Mouse (Mus musculus): Measurements from ENCODE around the gene 2900026A02Rik. TPM values are rescaled to one million over a fixed set of nuclear protein-coding genes. Genes with fewer than 3 reads are reported as not detected.

2900026A02Rik gene
- total RNA-seq, 2 experiments from 2014 or later, result 40.8 to 41.0 TPM

DNA sequence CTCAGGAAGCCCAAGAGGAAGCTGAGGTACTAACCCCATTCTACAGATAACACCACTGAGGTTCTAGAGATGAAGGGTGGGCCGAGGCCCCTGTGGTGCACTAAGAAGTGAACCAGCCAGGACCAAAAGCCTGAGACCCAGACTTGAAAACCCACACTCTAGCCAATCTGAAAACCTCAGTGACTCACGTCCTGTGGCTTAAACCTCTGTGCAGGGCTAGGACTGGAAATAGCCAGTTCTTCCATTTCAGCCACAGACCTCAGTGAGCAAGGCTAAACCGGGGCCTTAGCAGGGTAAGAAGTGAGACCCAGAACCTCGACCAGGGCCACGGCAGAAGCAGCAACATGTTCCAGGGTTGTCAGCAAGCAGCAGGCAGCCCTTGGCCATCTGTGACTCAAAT, 64.0 kb downstream of the 2900026A02Rik start:
- DNase-seq (ENCODE audit: low spot score in 2 of 2), result no peak
- intact Hi-C loops (cut with DNase I), result no loop called here

DNA sequence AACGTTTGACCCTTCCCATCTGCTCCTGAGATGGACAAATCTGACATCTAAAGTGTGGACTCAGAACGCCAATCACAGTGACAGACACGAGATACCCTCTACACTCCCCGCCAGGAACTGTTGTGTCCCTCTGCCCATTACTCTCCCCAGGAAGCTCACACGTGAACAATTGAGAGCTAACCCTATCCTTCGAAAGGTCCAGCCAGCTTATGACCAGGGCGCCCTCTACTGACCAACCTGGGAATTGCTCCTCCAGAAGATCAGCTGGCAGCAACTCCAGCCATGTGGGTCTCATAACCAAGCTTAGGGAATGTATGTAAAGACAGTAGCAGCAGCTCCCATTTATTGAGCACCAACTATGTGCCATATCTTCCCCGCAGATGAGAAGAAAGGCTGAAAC, 65.9 kb downstream of the 2900026A02Rik start:
- DNase-seq (ENCODE audit: low spot score in 2 of 2), result peak; percentile 83 to 88
- intact Hi-C loops (cut with DNase I), result loop anchor here (1.0 kb wide), 1 partner anchor 56 kb away; no protein-coding TSS in a partner anchor

DNA sequence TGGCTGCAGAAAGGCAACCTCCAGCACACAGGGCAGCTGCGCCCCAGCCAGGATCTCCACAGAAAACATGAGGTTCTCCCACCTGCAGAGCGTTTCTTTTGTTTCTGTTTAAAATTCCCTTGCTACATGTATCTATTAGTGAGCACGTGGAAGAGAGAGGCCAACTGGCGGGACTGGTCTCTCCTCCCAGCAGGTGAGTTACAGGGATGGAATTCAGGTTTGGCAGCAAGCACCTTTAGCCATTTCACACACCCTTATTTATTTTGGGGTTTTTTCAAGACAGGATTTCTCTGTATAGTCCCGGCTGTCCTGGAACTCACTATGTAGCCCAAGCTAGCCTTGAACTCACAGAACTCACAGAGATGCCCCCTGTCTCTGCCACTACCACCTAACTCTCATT, 66.6 kb downstream of the 2900026A02Rik start:
- intact Hi-C loops (cut with DNase I), result no loop called here
- no peak for DNase-seq (ENCODE audit: low spot score in 2 of 2)

DNA sequence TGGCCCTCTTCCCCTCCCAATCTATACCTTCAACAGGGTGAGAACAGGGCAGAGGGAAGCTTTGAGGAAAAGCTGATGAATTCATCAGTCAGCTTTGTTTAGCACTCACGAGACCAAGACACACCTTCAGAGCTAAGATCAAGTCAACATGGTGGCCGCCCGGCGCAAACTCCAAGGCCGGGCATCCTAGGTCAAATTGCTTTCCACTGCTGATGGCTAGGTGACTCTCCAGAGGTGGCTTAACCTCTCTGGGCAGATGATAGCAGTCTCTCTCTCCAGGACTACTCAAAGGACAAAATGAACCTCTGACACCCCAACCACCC, 67.6 kb downstream of the 2900026A02Rik start:
- no peak for DNase-seq (ENCODE audit: low spot score in 2 of 2)
- intact Hi-C loops (cut with DNase I), result no loop called here

DNA sequence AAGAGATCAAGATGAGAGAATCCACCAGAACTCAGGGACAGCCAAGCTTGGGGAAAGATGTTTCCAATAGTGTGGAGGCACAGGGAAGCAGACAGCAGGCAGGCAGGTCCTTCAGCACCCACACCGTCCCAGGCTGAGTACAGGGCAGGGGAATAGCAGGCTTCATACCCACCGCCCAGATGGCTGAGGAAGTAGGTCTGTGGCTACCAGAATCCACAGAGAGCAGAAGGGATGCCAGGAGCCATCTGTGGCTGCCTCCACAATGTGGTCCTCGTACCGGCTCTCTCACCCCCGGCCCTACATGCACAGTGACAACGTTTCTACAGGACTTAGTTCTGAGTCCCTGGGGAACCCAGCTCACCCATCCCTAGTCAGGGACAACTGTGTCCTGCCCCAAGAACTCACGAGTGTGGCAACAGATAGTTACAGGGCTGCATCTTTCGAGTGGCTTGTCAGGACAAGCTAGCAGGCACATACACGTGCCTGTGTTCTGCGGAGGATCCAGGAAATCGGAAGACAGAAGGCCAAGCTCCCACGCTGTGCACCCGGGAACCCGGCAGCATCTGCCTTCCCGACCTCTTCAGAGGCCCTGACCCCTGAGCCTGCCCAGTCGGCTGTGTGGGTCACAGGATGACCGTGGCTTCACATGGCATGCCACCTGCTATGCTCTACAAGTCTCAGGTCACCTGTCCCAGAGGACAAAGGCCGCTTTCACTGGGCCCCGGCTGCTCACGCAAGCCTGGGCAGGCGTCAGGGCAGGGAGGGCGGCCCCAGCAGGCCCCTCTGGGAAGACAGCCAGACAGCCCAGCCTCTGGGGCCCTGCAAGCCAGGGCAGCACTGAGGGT, 68.2 kb downstream of the 2900026A02Rik start:
- DNase-seq (ENCODE audit: low spot score in 2 of 2), result no peak

DNA sequence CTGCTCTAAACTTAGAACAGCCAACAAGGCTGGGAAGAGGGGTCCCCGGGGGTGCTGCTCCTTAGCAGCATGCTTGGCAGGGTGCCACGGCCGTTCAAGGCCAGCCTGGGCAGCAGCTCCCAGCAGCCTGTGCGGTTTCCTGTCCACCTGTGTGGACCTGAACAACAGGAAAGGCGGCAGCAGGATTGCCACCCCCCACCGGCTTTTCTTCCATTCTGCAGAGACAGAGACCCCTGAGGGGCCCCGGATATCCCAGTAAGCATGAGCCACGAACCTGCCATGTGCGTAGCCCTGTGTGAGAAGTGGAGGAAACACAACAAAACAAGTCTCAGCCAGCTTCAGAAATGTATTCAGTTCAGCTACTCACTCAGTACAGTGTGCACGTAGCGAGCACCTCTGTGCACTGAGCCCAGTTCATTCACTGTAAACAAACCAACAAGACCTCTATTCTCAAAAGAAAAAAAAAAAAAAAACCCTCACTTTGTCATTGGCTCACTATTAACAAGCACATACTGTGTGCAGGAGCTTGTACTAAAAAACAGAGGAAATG, 69.4 kb downstream of the 2900026A02Rik start:
- no peak for DNase-seq (ENCODE audit: low spot score in 2 of 2)
- intact Hi-C loops (cut with DNase I), result no loop called here

More for the DNA sequence above, 68.2 kb downstream of the 2900026A02Rik start:
- intact Hi-C loops (cut with DNase I), result no loop called here

DNA sequence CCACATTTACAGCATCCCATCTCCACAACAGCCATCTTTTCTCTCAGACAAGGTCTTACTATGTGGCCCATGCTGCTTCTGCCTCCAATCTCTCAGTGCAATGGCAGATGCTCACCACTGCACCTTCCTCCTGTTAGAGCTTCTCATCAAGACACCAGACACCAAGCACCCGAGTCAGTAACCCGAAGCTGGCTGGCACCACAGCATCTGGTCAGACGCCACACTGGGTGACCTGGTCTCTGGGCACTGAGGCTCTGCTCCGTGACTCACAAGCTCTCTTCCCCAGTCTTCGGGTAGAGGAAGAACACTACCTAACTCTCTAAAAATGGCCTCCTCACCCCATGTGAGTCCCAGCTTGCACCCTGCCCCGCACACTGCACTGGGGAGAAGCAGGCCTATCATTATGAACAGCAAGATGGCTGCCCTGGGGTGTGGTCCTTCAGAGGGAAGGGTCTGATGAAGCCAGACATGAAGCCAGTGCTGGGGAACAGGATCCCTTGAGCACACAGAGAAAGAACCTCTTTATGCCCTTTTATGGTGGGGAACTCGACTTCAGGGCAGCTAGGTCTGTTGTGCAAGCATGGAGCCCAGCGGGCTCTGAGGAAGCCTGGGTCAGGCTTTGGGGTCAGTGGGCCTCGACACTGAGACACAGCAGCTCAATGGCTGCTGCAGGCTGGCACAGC, 70.0 kb downstream of the 2900026A02Rik start:
- intact Hi-C loops (cut with DNase I), result no loop called here
- no peak for DNase-seq (ENCODE audit: low spot score in 2 of 2)

DNA sequence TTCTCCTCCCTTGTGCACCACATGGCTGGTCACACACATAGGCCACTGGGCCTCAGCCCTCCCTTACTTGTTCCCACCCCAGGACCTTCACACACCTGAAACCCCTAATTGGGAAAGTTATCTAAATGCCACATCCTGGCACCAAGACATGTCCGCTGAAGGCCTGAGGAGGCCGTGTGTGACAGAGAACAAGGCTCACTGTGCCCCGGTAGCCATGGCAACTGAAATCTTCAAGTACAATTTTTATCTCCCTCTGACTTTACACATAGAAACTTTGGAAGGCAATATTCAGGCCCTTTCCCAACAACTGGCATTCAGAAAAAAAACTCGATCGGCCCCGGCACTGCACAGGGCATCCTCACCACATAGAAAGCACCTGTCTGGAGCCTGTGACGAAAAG, 72.0 kb downstream of the 2900026A02Rik start:
- no peak for DNase-seq (ENCODE audit: low spot score in 2 of 2)
- intact Hi-C loops (cut with DNase I), result no loop called here

DNA sequence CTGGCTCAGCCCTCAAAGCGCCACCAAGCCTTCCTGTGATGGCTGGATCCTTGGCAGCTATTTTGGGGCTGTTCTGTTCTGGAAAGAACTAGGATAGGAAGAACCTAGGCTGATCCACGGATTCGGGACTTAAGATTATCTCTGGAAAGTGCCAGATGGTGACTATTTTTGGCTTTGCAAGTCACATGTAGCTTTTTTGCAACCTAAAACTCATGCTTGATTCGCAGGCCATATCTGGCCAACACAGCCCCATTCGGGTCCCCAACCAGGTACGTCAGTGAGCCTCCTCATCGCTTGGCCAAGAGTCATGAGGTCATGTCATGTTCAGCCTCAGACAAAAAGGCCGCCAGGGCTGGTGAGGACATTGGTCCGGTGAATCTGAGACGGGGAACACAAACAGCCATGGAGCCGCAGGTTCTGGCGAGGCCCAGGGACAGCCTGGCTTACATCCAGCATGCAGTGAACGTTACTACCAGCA, 73.0 kb downstream of the 2900026A02Rik start:
- peak; percentile 61 to 67 for DNase-seq (ENCODE audit: low spot score in 2 of 2)
- intact Hi-C loops (cut with DNase I), result no loop called here

DNA sequence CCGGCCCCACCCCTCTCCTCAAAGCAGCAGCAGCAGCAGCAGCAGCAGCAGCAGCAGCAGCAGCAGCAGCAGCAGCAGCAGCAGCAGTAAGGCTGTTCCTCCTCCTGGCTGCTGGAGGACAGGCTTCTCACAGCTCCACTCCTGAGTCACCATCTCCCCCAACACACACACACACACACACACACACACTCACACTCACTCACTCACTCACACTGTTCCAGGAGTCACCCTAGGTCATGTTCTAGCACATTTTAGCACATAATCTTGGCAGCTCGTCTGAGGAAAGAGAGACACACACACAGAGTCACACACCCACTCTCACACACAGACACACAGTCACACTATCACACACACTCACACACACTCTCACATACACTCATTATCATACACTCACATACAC, 74.4 kb downstream of the 2900026A02Rik start:
- DNase-seq (ENCODE audit: low spot score in 2 of 2), result no peak
- intact Hi-C loops (cut with DNase I), result no loop called here

DNA sequence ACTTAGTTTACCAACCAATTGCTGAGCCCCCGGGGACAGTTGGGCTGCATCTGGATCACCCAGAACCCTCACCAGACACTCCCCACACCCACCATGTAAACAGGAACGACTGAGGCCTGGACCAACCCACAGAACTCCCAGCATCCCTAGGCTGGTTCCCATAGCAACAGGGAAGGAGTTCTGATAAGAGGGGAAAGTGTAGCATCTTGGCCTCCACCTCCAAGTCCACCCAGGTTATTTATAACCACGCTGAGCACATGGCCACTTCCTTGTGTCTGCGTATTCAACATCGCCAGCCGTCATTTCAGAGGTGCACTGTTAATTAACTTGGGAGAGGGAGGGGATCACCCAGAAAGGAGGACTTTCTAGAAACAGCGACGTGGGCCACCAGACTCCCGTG, 75.9 kb downstream of the 2900026A02Rik start:
- no peak for DNase-seq (ENCODE audit: low spot score in 2 of 2)
- intact Hi-C loops (cut with DNase I), result no loop called here

DNA sequence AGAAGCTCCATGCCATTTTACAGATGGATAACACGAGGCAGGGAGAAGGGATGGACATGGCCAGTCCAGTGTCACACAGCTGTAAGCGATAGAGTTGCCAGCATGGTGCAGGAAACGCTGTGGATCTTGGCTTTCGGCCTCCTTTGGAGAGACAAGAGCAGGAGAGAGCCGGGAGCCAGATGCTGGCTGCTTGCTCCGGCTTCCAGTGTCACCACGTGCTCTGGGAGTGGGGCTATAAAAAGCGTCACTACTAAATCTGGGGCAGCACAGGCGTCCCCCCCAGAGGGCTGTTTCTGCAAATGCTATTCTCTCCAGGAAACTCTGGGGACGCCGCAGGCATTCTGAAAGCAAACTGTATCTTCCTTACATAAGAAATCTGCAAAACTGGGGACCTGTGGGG, 78.5 kb downstream of the 2900026A02Rik start:
- intact Hi-C loops (cut with DNase I), result no loop called here
- peak; percentile 85 to 88 for DNase-seq (ENCODE audit: low spot score in 2 of 2)

DNA sequence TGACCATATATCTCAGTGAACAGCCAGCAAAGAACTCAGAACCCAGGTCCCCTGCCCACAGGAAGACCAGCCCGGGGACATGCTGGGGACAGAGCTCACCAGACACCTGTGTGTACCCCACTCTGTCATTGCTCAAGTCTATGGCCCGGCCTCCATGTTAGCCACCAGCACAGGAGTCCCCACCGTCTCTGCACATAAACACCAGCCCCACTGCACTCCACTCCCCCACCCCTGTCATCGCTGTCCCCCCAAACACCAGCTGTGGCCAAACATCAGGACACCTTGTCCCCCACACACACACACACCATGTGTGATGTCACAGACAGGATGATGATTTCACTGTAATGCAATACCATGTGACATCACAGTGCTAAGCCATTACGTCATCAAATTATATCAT, 79.0 kb downstream of the 2900026A02Rik start:
- intact Hi-C loops (cut with DNase I), result no loop called here
- no peak for DNase-seq (ENCODE audit: low spot score in 2 of 2)

DNA sequence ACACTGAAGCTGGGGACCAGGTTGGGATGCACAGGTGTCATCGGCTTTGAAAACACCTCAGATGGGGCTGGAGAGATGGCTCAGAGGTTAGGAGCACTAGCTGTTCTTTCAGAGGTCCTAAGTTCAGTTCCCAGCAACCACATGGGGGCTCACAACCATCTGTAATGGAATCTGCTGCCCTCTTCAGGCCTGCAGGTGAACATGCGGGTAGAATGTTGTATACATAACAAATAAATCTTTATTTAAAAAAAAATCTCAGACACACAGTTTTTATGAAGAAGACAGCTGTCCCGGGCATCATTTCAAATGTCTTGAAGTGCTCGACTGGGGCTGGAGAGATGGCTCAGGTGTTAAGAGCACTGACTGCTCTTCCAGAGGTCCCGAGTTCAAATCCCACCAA, 80.2 kb downstream of the 2900026A02Rik start:
- DNase-seq (ENCODE audit: low spot score in 2 of 2), result no peak
- intact Hi-C loops (cut with DNase I), result no loop called here

DNA sequence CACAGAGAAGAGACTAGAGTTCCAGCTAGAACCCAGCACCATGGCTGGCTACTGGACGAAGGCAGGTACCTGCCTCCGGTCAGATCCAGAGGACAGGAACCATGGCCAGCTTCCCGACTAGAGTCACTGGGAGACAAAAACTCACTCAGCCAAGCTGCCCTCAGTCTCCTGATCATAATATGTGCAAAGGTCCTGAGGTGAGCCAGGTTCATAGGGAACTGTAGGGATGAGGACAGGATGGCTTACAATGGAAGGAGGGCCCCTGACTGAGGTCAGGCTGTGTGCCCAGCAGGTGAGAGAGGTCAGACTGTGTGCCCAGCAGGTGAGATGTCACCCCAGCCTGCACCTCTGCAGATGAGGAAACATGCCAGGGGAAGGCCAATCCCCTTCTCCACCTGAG, 81.0 kb downstream of the 2900026A02Rik start:
- intact Hi-C loops (cut with DNase I), result no loop called here

DNA sequence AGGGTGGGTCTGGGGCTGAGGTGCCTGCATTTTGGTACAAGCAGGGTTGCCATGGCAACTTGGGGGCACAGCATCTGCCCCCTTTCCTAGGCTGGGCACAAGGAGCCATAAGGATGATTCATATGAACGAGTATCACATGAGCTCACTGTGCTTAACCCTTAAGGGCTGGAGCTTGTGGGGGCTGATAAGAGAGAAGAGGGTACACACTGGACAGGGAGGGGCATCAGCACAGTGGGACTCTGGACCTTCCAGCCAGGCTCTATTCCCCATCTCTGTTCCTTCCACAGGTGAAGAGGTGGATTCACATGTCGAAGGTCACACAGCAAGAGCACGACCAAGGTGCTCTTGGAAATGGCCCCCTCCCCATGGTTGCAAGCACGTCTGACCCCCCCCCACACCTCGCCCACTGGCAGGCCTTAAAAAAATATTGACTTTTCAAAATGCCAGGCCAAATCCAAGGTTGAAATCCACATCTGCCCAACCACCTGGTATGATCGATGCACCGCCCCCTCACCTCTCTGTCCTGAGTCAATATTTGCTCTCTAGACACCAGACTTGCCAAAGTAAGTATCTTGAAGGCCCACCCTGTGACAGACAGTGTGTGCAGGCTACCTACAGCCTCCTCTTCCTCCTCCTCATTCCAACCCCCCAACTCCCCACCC, 81.8 kb downstream of the 2900026A02Rik start:
- no peak for DNase-seq (ENCODE audit: low spot score in 2 of 2)
- intact Hi-C loops (cut with DNase I), result no loop called here

More for the DNA sequence above, 81.0 kb downstream of the 2900026A02Rik start:
- no peak for DNase-seq (ENCODE audit: low spot score in 2 of 2)

DNA sequence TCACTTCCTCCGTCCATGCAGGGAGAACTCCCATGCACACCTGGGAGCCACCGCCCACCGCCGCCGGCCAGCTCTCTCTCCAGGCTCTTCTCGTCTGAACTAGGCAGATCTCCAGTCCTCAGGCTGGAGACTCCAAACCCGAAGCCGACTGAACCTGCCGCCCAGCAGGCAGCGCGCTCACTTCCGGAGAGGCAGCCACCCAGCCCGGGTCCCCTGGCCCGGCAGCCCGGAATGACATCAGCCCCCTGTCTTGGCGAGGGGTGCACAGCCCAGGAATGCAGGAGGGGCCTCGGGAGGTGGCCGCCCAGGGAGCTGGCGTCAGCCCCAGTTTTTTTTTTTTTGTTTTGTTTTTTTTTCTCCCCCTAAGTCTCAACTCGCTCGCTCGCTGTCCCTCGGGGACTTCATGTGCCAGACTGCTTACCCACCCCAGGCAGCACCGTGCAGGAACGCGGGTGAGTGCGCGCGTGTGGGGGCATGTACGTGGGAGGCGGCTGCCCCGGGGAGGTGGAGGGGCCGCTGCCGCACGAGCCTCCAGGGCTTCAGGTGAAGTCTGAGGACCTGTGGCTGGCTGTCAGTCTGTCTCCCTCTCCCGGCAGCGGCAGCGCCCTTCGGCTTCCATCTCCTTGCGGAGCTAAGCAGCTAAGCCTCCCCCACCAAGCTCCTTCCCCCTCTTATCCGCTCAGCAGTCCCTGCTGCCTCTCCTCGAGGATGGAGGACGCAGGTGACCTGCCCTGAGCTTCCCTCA, 82.5 kb downstream of the 2900026A02Rik start:
- DNase-seq (ENCODE audit: low spot score in 2 of 2), result peak; percentile 70
- intact Hi-C loops (cut with DNase I), result no loop called here

DNA sequence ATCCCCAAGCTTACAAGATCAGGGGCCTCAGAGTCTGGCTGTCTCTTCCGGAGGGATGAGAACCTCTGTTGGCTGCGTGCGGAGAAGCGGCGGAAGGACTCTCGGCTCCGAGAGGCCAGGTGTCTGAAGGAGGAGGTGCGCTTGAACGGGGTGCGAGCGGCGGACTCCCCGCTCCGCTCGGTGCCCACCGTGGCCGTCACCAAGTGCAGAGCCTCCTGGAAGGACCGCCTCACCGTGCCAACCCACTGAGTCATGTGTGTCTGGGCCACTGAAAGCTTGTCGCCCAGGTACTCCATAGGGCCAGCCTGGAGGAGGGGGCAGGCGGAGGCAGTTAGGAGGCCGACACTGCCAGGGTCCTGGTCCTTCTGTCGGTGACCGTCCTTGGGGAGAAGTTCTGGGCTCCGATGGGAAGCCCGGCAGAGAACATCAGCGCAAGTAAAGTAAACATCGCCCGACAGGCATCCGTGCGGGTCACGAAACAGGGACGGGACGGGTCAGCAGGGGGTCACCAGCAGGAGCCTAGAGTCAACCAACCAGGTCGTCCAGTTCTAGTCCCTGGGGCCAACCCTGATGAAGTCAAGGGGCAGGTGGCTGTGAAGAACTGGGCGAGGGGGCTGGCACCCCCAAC, 83.2 kb downstream of the 2900026A02Rik start:
- intact Hi-C loops (cut with DNase I), result no loop called here
- peak; percentile 56 to 67 for DNase-seq (ENCODE audit: low spot score in 2 of 2)

DNA sequence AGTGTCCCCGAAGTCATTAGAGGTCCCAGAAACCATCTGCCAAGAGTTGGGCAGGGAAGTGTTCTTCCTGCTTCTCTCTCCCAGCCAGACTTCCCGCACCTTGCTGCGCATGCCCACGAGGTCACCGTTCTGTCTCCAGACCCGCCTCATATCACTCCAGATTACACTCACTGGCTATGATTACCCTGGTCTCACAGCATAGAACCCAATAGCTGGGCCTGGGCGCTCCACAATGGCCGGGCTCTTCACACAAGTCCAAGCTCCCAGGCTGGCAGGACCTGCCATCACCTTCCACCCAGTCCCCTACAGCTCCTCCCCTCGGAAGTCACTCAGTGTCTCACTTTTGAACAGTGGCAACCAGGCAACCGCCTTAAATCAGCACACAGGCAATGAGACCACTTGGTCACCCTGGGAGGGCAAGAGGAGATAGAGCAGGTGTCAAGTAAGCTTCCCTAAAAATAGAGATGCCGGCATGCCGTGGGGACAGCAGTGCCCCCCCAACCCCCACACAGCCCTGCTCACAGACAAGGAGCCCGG, 84.0 kb downstream of the 2900026A02Rik start:
- DNase-seq (ENCODE audit: low spot score in 2 of 2), result peak in 1 of 2 experiments; percentile 54
- intact Hi-C loops (cut with DNase I), result no loop called here
